Mouse (Mus musculus) lung, adult 18-20 months (tissue): ENCODE results near the gene Gm20521.

Experiments
- DNase-seq, 2 experiments: peaks; one replicate each; pipeline ENCODE4 v3.0.0; 2022; ENCODE audit warnings: mixed read lengths in 2 of 2

Gene Gm20521

DNA sequence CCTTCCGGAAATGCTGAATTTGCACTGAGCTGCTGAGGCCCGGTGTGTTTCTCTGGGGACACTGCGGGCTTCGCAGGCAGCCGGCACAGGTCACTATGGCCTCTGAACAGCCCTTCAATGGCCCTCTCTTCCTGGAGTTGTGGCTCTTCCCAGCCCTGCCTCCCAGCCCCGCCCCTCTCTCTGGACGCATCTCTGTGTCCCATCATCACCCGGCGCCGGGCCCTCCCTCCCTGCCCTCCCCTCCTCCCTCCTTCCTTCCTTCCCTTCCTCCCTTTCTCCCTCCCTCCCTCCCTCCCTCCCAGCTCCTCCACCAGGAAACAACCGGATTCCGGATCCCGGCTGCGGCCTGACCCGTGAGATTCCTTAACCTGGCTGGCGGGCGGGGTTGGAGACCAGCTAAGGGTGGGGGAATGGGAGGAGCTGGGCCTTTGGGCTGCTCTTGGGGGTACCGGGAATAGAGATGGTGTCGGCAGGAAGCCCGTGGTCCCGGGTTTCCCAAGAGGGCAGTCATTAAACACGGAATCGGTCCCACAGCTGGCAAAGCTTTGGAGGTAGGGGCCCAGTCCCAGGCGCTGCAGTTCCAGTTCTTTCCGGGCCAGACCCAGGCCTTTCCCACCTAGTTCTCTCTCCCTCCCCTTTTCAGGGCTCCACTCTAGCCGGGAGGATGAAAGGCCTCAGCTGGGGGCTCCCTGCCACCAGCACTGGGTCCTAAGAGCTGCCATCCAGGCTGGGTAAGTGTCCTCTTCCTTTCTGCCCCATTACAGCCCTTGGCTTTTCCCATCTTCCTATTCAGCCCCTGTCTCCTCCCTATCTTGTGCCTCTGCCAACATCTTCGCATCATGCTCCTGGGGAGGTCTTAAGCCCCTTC, at the start of gene Gm20521, which contains the start of gene Bcl2l2:
Gene Gm20521 (plus strand): TSS at position 288 of the 868 bp plus-strand sequence.
Gene Bcl2l2 (plus strand): TSS at position 224 of the 868 bp plus-strand sequence.
- DNase-seq = peak; percentile 82 to 89

DNA sequence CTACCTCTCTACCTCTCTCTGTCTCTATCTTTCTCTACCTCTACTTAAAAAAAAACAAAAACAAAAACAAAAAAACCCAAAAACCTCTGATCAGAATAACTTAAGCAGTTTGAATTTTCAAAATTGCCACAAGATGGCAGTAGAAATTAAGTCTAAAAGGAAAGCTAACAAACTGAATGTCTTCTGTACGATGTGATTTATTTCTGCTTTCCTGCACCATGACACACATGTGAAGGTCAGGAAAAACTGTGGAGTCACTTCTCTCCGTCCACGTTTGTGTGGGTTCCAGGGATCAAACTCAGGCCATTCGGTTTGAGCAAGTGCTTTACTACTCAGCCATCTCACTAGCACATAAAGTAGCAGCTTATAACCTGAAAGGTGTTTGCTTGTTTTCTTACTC, 39.8 kb upstream of the Gm20521 start:
- DNase-seq = no peak

DNA sequence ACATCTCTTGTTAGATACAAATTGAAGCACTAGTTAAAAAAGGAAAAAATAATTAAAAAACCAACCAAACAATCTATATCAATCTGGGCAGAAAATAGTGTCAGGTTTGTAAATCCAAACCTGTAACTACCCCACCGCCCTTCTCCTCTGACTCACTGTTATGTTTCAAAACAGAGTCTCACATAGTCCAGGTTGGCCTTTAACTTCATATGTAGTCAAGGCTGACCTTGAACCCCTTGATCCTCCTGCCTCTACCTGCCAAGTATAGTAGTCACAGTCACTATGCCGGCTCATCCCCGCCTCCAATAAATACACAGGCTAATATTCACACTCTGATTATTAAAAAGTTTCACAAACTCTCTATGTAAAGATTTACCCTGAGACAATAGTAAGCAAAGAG, 27.5 kb upstream of the Gm20521 start:
- no peak for DNase-seq

DNA sequence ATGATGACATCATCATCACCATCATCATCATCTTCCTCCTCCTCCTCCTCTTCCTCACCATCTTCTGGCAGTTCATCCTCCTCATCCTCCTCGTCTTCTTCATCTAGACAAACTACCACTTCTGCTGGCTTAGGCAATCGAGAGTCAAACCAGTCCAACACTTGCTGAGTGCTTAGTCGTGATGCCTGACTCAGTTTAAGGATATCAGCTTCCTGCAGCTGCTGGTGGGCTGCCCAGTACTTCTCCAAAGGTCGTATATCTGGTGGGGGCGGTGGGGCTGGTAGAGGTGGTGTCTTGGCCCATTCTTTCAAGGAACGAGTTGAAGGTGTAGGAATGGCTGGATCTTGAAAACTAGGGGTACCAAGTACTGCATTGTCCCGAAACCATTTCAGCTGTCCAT, 26.5 kb upstream of the Gm20521 start:
- no peak for DNase-seq

DNA sequence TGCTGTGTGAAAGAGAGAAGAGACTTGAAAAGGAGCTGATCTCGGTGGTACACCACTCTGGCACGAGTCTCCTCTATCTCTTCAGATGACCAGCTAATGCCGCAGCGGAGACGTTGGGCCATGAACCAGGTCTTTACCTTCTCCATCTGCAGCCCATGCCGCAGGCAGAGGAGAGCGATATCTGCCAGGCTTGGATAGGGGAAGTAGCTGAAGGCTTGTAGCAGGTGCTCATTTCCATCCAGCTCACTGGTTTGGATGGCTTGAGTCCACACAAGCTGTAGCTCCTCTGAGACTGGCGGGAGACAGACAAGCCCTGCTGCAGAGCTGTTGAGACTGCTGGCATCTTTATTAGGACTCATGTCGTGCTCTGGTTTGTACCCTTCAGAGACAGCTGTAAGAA, 25.4 kb upstream of the Gm20521 start:
- no peak for DNase-seq

DNA sequence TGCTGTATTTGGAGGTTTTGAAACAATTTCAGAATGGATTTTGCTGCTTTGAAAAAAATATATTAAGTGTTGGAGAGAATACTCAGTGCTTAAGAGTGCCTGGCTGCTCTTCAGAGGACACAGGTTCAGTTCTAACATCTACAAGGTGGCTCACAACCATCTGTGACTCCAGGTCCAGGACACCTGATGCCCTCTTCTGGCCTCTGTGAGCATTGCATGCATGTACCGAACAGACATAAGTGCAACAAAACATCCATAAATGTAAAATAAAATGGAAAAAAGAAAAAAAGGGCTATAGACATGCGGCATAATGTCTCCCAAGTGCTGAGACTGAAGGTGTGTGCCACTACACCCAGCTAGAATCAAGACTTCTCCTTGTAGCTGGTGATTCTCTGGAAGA, 22.7 kb upstream of the Gm20521 start:
- peak; percentile 45 to 52 for DNase-seq

DNA sequence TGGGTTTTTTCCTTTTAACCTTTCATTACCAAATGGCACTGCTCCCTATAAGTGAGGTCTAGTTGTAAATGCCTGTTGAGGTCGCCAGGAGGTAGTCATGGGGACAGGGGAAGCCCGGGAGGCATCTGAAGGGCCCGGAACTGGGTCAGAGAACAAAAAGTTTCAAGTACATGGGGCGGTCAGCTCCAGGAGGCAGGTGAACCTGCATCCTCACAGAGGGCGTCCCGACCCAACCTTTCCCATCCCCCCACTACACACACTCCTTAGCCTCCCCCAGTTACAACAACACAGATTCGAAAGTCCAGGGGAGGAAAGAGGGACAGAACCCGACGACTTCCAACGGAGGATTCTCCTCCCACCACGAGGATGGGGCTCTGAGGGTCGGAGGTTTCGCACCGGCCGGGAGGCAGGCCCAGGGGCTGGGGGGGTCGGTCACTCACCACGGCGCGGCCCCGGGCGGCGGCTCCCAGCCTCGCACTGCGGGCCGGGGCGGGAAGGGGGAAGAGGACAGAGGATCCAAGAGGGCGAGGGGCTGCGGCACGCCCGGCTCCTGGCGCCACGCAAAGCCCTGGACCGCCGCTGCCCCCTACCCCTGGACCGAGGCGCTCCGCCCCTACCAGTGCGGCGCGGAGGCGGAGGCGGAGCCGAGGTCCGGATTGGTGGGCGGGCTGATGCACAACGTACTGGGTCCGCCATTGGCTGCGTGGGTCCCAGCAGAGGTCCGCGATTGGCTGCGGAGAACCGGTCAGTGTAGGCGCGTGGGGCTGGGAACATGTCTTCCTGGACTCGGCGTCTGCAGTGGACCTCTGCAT, 19.5 kb upstream of the Gm20521 start:
- peak; percentile 93 to 94 for DNase-seq

DNA sequence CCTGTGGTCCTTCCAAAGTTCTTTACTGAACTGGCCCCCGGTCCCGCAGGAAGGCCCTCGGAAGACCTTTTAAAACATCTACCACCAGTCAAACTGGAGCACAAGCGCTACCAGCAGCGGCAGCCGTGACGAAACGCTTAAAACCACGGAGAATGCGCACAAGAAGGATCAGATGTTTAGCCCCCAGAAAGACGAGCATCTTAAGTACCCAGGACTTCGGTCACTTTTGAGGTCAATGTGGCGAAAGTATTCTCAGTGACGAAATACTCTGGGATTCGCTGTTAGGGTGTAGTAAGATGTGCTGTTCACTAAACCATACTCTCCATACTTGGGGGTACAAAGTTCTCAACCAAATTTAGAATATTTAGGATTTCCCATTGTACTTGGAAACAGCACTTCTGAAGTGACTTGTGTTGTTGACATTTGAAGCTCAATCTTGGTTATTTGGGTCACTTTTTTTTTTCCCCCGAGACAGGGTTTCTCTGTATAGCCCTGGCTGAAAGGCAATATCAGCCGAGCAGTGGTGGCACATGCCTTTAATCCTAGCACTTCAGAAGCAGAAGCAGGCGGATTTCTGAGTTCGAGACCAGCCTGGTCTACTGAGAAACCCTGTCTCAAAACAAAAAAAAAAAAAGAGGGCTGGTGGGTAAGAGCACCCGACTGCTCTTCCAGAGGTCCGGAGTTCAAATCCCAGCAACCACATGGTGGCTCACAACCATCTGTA, 18.8 kb upstream of the Gm20521 start:
- no peak for DNase-seq

DNA sequence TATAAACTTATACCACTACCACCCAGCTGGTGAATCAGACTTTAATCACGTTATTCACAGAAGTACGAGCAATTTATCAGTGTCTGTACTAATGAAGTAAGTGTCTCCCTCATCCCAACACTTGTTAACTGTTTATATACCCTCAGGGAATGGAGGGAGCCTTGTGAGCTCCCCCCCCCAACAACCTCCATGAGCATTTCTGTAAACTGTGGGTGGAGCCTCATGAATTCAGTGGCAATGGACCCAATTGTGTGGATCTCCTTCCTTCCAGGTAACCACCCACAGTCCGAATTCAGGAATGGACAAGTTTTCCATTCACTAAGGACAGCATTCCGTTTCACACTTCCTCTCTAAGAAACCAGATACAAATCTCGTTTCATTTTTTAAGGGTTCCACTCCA, 17.6 kb upstream of the Gm20521 start:
- DNase-seq = no peak

DNA sequence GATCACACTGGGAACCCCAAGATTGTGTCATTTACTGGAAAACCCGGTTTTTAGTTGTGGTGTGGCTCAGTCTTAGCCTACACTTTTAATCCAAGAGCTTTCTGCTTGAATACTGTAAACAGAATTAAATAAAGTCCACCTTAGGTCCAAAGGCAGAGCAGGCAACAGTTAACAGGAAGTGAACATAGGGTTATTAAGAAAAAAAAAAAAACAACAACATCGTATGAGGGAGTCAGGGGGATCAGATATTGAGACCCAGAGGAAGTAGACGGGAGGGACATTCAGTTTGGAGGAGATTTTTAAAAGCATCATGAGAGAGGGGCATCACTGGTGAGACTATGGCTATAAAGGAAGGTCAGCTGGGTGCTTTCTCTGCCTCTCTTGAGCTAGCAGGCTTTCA, 17.0 kb upstream of the Gm20521 start:
- DNase-seq = no peak

DNA sequence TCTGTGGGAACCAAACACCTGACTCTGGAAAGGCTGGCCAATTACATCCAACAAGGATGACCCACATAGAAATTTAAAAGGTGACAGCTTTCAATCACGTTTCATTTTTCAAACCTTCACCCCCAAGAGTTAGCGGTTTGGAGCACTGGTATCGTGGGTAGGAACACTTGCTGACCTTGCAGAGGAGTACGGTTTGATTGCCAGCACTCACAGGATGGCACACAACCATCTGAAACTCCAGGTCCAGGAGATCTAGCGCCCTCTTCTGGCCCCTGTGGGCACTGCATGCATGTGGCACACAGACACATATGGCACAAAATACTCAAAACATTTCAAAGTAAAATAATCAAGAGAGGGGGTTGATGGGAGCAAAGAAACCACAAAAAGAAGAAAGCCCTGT, 16.3 kb upstream of the Gm20521 start:
- no peak for DNase-seq

DNA sequence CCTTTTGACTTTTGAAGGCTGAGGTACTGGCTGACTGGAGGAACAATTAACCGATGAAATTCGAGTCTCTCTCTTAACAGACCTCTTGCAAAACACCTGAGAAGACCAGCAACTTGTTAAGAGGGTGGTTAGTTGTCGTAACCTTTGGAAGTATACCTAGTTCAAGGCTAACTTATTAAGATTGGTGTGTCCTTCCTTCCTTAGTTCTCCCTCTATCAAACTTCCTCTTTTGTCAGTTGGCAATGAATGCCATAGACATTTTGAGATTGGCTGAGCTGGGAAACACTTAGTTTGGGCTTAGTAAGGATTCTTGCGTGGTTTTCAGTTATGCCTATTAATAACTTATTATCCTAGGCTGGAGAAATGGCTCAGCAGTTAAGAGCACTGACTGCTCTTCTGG, 15.2 kb upstream of the Gm20521 start:
- no peak for DNase-seq

DNA sequence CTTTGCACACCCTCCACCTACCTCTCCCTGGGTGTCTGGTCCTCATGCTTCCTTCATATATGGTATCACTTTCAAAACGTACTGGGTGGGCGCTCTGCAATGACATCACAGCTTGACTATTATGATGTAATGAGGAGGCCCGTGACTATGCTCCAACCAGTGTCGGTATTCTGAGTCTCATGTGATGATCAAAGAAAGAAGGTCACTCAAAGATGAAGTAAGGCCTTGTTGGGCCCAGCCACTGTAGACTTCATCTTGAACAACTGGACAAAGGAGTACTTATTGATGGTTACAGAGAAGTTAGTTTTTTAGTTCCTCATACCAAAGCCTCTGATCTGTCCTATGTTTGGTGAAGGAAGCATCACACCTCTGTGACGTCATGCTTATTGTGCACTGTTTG, 12.4 kb upstream of the Gm20521 start, which contains the start of gene Homez:
Gene Homez (minus strand): TSS at position 101 of the 400 bp plus-strand sequence.
- no peak for DNase-seq

DNA sequence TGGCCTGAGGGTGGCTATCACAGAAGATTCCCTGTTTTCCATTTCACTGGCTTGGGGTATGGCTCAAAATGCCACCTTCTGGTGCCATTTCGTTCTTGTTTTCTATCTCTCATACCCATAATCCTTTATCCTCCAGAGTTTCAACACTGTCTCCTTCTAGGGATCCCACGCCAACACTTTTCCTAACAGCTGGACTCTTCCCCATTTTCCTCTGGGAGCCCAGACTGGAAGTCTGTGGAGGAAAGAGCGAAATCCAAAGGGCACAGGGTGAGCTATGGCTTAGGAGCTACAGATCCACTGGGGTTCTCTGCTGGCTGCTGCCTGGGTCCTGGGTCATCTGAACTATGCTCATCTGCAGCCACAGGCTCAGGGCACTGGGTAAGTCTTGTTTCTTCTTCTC, 9.1 kb upstream of the Gm20521 start:
- no peak for DNase-seq

DNA sequence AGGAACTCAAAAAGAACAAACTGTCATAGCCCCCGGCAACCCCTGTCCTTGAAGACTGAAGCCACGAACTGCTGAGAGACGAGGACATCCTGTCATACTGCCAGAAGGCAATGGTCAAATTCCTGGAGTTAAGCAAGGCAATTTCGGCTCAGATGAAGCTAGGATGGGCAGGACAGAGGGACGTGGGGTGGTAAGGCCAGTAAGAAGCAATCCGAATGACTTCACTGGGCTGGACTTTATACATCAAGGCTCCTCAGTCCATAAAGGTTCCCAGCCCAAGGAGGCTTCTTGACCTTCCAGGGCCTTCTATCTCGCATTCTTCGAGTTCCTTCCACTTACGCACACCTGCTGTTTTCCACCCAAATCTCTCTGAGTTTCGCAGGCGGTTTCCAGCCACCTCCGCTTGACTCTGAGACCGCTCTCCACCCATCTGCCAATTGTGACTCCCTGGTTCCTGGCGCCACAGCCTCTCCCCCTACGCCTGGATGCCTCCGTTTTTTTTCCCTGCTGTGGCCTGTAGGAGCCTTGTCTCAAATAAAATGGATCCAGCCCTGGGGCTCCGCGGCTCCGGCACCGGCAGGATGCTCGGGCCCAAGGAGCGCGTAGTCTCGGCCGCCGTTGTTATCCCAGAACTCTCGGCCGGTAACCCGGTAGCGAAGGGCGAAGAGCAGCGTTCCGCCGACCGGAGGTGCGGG, 7.2 kb upstream of the Gm20521 start:
- peak in 1 of 2 experiments; percentile 45 for DNase-seq

DNA sequence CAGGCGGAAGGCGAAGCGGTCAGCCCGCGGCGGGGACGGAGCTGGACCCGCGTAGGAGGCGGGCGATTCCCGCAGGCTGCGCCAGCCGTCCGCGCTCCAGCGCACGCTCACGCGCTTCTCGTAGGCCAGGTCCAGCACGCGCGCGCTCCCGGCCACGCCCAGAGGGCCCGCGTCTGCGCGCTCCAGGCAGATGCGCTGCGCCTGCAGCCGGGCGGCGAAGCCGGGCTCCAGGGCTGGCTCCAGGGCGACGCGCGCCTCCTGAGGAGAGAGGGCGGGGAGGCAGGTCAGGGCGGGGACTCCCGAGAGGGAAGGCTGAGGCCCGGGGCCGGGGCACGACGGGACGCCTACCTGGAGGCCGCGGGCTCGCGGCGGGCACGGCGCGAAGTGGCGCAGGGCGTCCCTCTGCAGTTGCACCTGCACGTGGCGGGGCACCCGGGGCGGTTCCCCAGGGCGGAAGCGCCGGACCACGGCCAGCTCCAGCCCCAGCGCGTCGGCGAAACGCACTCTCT, 6.6 kb upstream of the Gm20521 start:
- DNase-seq = peak; percentile 91 to 94

DNA sequence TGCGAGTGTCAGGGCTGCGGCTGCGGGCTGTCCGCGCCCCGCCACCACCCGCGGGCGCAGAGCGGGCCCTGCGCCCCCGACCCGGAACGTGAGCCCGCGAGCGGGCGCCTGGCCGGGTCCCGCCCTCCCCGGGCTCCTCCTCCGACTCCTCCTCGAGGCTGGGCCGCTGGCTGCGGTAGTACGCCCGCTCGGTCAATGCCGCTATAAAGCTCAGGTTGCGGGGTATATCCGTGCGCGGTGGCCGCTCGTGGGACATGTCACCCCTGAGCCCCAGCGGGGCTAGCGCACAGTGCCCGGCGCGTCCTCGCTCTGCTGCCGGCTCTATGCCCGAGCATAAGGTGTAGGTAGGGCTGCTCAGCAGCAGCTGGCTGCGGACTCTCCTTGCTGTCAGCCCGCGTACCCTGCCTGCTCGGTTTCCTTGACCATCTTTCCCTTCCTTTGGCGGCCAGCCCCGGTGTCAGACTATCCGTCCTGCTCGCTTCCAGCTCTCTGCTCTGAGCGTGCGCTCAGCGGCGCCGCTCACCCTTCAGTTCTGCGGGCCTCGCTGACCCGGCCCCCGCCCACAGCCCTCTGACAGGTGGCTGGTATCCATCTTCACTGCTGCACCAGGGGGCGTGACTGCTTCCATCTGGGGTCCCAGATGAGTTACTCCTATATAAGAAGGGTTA, 6.1 kb upstream of the Gm20521 start, which contains the start of gene Ppp1r3e:
Gene Ppp1r3e (minus strand): TSS at position 503 of the 668 bp plus-strand sequence.
- DNase-seq = peak; percentile 72

DNA sequence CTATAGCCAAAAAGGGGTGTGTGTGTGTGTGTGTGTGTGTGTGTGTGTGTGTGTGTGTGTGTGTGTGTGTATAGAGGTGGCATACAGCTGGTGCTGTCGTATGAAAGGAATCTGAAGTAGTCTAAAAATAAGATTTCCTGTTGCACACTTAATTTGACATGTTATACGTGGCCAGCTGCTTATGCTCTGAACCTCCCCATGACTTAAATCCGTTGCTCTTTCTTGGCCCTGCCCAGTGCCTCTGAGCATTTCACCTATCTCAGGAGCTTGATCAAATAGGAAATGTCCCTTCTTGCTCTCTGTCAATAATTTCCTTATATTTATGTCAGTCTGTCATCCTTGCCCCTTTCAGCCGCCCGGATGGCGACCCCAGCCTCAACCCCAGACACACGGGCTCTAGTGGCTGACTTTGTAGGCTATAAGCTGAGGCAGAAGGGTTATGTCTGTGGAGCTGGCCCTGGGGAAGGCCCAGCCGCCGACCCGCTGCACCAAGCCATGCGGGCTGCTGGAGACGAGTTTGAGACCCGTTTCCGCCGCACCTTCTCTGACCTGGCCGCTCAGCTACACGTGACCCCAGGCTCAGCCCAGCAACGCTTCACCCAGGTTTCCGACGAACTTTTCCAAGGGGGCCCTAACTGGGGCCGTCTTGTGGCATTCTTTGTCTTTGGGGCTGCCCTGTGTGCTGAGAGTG, 926 bp downstream of the Gm20521 start:
- no peak for DNase-seq

DNA sequence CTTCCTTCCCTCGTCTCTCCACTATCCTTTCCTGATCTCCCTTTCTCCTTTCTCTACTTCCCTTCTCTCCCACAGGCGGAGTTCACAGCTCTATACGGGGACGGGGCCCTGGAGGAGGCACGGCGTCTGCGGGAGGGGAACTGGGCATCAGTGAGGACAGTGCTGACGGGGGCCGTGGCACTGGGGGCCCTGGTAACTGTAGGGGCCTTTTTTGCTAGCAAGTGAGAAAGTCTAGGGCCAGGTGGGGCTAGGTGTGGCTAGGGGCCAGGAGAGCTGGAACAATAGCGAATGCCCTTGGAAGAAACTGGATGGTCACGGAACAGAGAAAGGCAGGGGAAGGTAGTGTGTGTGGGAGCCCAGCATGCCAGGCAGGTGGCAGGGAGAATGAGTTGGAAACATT, 2.1 kb downstream of the Gm20521 start:
- no peak for DNase-seq

DNA sequence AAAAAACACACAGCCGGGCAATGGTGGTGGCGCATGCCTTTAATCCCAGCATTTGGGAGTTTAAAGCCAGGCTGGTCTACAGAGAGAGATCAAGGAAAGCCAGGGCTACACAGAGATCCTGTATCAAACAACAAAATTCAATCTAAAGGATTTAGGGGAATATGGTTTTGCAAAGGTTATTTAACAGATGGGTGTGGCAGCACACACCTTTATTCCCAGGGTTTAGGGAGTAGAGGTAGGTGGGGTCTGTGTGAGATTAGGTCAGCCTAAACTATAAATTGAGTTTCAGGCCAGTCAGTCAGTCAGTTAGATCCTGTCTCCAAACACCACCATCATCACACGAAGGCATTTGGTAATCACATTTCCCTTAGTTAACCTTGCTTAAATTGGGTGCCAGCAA, 9.0 kb downstream of the Gm20521 start, which contains the start of gene Pabpn1:
Gene Pabpn1 (plus strand): TSS at position 301 of the 400 bp plus-strand sequence.
- no peak for DNase-seq
